Mouse (Mus musculus): ENCODE measurements around the gene Golga4. TPM values are rescaled to one million over a fixed set of nuclear protein-coding genes. Genes with fewer than 3 reads are reported as not detected.

The Golga4 gene
- total RNA-seq, 4 experiments from 2014 or later, result 97.1 to 109 (median 99.4) TPM

GRCm38 (mm10) chr9:118488896-118489578 is 17.0 kb upstream of the Golga4 start:
- no peak for DNase-seq (ENCODE audit: low spot score in 2 of 2)

DNA sequence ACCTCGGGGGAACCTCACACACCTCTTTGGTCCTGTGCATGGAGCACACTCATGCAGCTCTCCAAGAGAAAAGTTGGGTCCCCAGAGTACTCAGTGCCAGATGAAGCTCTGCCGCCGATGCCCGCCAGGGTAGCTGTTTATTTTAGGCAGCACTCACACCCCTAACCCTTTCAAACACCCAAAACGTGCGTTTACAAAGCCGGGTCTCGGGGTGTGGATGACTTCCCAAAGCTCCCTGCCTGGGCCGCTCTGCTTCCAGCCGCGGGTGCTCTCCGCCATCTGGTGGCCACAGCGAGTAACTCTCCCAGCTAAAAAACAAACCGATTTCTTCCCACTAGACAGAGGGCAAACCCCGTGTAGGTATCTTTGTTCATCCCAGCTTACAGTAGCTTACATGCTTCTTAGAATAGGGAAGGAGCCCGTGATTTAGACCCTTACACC is 16.5 kb upstream of the Golga4 start:
- no peak for DNase-seq (ENCODE audit: low spot score in 2 of 2)

- DNase-seq (ENCODE audit: low spot score in 2 of 2), result no peak
Measured at GRCm38 (mm10) chr9:118491195-118491594, 14.9 kb upstream of the Golga4 start.

DNA sequence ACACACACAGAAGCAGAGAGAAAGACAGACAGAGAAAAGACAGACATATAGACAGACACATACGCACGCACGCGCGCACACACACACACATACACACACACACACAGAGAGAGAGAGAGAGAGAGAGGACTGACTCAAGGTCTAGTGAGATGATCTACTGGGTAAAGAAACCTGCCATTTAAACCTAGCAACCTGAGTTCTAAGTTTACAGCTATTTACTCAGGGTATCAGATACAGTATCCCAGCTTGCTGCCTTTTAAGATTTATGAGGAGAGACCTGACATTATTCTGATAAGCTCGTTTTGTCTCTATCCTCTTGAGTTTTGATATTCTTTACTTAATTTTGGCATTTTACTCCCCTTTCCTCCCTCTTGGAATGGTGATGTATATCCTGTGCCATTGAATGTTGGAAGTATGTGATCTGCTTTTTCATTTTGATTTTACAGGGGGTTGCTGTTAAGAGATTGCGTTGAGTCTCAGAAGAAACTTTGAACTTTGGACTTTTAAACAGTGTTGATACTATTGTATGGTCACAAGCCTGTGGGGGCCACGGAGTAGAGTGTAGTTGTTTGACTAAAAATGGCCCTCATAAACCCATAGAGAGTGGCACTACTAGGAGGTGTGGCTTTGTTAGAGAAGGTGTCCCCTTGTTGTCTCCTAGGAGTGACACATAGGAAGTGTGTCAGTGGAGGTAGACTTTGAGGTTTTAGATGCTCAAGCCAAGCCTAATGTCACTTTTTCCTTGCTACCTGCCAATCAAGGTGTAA is 13.0 kb upstream of the Golga4 start:
- no peak for DNase-seq (ENCODE audit: low spot score in 2 of 2)

- DNase-seq (ENCODE audit: low spot score in 2 of 2), result no peak
Measured at GRCm38 (mm10) chr9:118494106-118494505, 12.0 kb upstream of the Golga4 start.

- DNase-seq (ENCODE audit: low spot score in 2 of 2), result no peak
Measured at GRCm38 (mm10) chr9:118495933-118496332, 10.1 kb upstream of the Golga4 start.

GRCm38 (mm10) chr9:118496952-118497351 is 9.1 kb upstream of the Golga4 start:
- no peak for DNase-seq (ENCODE audit: low spot score in 2 of 2)

- no peak for DNase-seq (ENCODE audit: low spot score in 2 of 2)
Measured at GRCm38 (mm10) chr9:118498061-118498460, 8.0 kb upstream of the Golga4 start.

DNA sequence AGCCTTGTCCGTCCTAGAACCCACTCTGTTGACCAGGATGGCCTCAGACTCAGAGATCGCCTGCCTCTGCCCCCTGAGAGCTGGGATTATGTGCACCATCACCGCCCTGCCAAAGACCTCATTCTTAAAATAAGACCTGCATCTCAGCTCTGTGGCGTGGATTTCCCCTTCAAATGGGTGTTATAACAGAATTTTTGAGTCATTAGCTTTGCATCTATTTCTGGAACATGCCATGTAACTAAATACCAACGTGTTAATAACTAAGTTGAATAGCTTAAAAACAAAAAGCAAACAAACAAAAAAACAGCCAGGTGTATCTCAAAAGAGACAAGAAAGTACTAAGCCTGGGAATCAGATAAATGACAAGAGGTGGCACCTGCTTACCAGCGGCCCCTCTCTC is 5.1 kb upstream of the Golga4 start:
- DNase-seq (ENCODE audit: low spot score in 2 of 2), result no peak

DNA sequence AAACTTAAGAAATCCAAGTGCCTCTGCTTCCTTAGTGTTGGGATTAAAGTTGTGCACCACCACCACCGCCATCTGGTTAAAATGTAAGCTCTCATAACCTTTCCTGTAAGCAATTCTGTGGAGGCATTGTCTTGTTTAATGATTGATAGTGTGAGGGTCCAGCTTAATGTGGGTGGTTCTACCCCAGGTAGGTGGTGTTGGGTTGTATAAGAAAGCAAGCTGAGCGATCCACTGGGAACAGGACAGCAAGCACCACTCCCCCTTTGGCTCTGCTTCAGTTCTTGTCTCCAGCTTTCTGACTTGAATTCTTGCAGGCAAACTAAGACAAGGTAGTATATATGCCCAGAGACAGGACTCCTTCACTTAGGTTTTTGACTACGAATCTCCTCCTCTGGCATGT is 1.4 kb upstream of the Golga4 start:
- DNase-seq (ENCODE audit: low spot score in 2 of 2), result no peak

- peak in 1 of 2 experiments; percentile 34 for DNase-seq (ENCODE audit: low spot score in 2 of 2)
Measured at GRCm38 (mm10) chr9:118506404-118507231, 551 bp downstream of the Golga4 start.

DNA sequence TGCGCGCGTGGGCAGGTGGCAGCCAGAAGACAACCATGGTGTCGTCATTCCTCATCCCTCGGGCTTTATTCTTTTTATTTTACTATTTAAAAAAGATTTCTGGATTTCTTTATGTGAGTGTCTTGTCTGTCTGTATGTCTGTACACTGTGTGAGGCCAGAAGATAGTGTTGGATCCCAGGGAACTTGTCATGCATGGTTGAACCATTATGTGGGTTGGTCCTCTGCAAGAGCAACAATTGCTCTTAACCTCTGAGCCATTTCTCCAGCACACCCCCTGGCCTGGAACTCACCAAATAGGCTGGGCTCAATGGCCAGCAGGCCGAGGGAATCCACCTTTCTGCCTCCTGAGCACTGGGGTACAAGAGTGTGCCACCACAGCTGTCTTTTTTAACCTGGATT is 1.5 kb downstream of the Golga4 start:
- no peak for DNase-seq (ENCODE audit: low spot score in 2 of 2)

GRCm38 (mm10) chr9:118508601-118509000 is 2.5 kb downstream of the Golga4 start:
- no peak for DNase-seq (ENCODE audit: low spot score in 2 of 2)

GRCm38 (mm10) chr9:118510941-118511690 is 5.0 kb downstream of the Golga4 start:
- no peak for DNase-seq (ENCODE audit: low spot score in 2 of 2)

- no peak for DNase-seq (ENCODE audit: low spot score in 2 of 2)
Measured at GRCm38 (mm10) chr9:118512681-118513233, 6.7 kb downstream of the Golga4 start.

GRCm38 (mm10) chr9:118515476-118515875 is 9.4 kb downstream of the Golga4 start:
- DNase-seq (ENCODE audit: low spot score in 2 of 2), result no peak

DNA sequence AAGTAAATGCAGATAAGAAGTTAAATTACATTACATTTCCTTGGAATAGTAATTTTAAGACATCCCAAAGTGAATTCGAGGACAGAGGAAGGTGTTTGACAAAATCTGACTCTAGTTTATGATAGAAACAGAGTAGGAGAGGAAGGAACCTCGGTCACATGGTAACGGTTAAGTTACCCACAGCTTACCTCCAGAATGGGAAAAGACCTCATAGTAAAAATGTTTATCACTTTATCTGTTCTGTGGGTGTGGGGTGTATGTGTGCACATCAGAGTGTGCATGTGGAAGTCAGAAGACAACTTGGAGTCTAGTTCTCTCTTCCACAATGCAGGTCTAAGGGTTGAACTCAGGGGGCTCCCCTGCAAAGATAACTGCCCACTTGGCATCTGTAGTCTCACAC is 10.1 kb downstream of the Golga4 start:
- DNase-seq (ENCODE audit: low spot score in 2 of 2), result no peak

- DNase-seq (ENCODE audit: low spot score in 2 of 2), result no peak
Measured at GRCm38 (mm10) chr9:118517619-118518018, 11.6 kb downstream of the Golga4 start.

DNA sequence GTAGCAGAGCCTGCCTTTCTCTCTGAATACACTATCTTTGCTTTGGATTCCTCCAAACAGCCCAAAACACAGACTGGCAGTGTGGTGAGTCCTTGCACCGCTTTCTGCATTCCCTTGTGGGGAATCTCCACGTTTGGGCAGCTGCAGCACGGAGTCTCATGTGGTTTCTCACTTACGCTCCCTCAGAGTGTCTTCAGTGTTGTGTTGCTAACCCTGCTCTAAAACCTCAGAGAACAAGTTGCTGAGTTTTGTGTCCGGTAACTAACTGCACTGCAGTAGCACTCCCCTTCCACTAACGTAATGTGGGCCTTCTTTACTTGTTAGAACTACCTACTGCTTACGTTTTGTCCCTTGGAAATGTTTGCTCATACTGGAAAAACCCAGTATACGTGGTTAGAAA is 13.0 kb downstream of the Golga4 start:
- no peak for DNase-seq (ENCODE audit: low spot score in 2 of 2)

GRCm38 (mm10) chr9:118520011-118520410 is 13.9 kb downstream of the Golga4 start:
- DNase-seq (ENCODE audit: low spot score in 2 of 2), result no peak

DNA sequence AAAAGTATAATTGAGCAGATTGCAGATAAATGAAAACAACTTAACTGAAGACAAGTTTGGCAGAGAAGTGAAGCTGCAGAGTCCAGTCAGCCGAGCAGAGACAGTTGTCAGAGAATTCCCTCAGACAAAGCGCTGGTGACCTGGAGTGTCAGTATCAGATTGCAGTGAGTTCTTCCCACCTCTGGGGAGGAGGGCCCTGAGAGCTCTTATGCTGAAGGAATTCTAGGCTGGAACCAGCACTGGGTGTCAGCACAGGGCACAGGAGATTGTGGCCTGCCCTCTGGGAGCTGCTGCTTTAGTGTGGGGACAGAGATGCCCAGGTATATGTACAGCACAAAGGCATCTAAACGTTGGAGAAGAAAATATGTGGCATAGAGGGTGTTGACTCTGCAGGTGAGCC is 14.8 kb downstream of the Golga4 start:
- DNase-seq (ENCODE audit: low spot score in 2 of 2), result no peak

All from left cerebral cortex, adult 8-10 months (tissue).